Mouse (Mus musculus): ENCODE data around the gene Atg4a. TPM values are rescaled to one million over a fixed set of nuclear protein-coding genes. Genes with fewer than 3 reads are reported as not detected.

Atg4a gene
- total and polyA plus RNA-seq, 3 experiments = 15.7 to 55.7 (median 22.5) TPM

- dilution Hi-C loops (cut with MboI; ENCODE audit: extremely low pct_ligation_motif_present, extremely low pct_unique_long_range_greater_than_20kb, low sequenced_read_pairs) = no loop called here
Observed at GRCm38 (mm10) chrX:140936271-140936670, 20.4 kb upstream of the Atg4a start.

GRCm38 (mm10) chrX:140953618-140954017, 3.1 kb upstream of the Atg4a start:
- H3K27me3 ChIP-seq (replicated peaks) = no peaks in the 10 kb centered on the region
- dilution Hi-C loops (cut with MboI; ENCODE audit: extremely low pct_ligation_motif_present, extremely low pct_unique_long_range_greater_than_20kb, low sequenced_read_pairs) (no loop called here), in situ Hi-C loops (cut with MboI; ENCODE audit: low pct_ligation_motif_present, low pct_unique_long_range_greater_than_20kb, low sequenced_read_pairs) (no loop called here)
- no peaks in the 10 kb centered on the region for H3K9me3 ChIP-seq (replicated peaks; ENCODE audit: low read length)
- no peak overlapping the region for H3K27ac ChIP-seq (ENCODE audit: insufficient read depth, low read depth)
- H3K36me3 ChIP-seq (replicated peaks in 1 of 2; ENCODE audit: control insufficient read depth in 1 of 2, insufficient read depth in 1 of 2, low read length in 1 of 2) = peaks cover 18 to 31% of the 10 kb centered on the region in 2 experiments
- no peaks in the 10 kb centered on the region for H3K4me1 ChIP-seq (ENCODE audit: control insufficient read depth in 1 of 2, insufficient read depth in 2 of 2)
- DNase-seq (ENCODE audit: extremely low read depth) = no peak
- H3K9ac ChIP-seq (ENCODE audit: insufficient read depth, low read depth) = no peak overlapping the region
- H3K4me3 ChIP-seq (replicated peaks in 1 of 3; ENCODE audit: low read depth in 2 of 3, low read length in 2 of 3, poor library complexity in 1 of 3) = no peak overlapping the region
- H3K79me2 ChIP-seq (replicated peaks; ENCODE audit: control insufficient read depth, extremely low read depth, insufficient read depth, poor library complexity, severe bottlenecking) = peaks cover 10% of the 10 kb centered on the region
- H3K4me2 ChIP-seq (ENCODE audit: insufficient read depth, low read depth, poor library complexity, severe bottlenecking) = no peak overlapping the region
- no peak for TF ChIP-seq CHD1 (IDR thresholded peaks at IDR 0.05; ENCODE audit: low read depth, low read length)

More at GRCm38 (mm10) chrX:140936271-140936670, 20.4 kb upstream of the Atg4a start:
- no peak for DNase-seq (ENCODE audit: extremely low read depth)
- no peak overlapping the region for H3K4me2 ChIP-seq (ENCODE audit: insufficient read depth, low read depth, poor library complexity, severe bottlenecking)
- H3K4me1 ChIP-seq (ENCODE audit: control insufficient read depth in 1 of 2, insufficient read depth in 2 of 2) = no peaks in the 10 kb centered on the region
- TF ChIP-seq HCFC1 (IDR thresholded peaks at IDR 0.05; ENCODE audit: low read depth, low read length) (no peak), MAZ (IDR thresholded peaks at IDR 0.05; ENCODE audit: low read depth, low read length) (no peak), NELFE (IDR thresholded peaks at IDR 0.05; ENCODE audit: low read depth, low read length) (no peak)
- H3K27me3 ChIP-seq (replicated peaks) = no peaks in the 10 kb centered on the region
- in situ Hi-C loops (cut with MboI; ENCODE audit: low pct_ligation_motif_present, low pct_unique_long_range_greater_than_20kb, low sequenced_read_pairs) = no loop called here
- no peak overlapping the region for H3K27ac ChIP-seq (ENCODE audit: insufficient read depth, low read depth)
- H3K9ac ChIP-seq (ENCODE audit: insufficient read depth, low read depth) = no peak overlapping the region
- no peak overlapping the region for H3K4me3 ChIP-seq (replicated peaks in 1 of 3; ENCODE audit: low read depth in 2 of 3, low read length in 2 of 3, poor library complexity in 1 of 3)
- H3K79me2 ChIP-seq (replicated peaks; ENCODE audit: control insufficient read depth, extremely low read depth, insufficient read depth, poor library complexity, severe bottlenecking) = no peaks in the 10 kb centered on the region
- no peaks in the 10 kb centered on the region for H3K36me3 ChIP-seq (replicated peaks in 1 of 2; ENCODE audit: control insufficient read depth in 1 of 2, insufficient read depth in 1 of 2, low read length in 1 of 2)
- H3K9me3 ChIP-seq (replicated peaks; ENCODE audit: low read length) = no peaks in the 10 kb centered on the region

- TF ChIP-seq SIN3A (IDR thresholded peaks at IDR 0.05; ENCODE audit: low read length) (0 out of 2 replicates have a peak, but pooled peaks have one; percentile 4), JUND (conservative IDR thresholded peaks at IDR 0.05; ENCODE audit: low read depth, low read length) (no peak)
- Histone ChIP-seq H3K36me3 (replicated peaks in 1 of 2; ENCODE audit: control insufficient read depth in 1 of 2, insufficient read depth in 1 of 2, low read length in 1 of 2) (peaks cover 9 to 15% of the 10 kb centered on the region in 2 experiments), H3K27ac (ENCODE audit: insufficient read depth, low read depth) (no peak overlapping the region), H3K4me3 (replicated peaks in 1 of 3; ENCODE audit: low read depth in 2 of 3, low read length in 2 of 3, poor library complexity in 1 of 3) (peak overlapping the region; percentile 62 to 81 (median 73)), H3K9ac (ENCODE audit: insufficient read depth, low read depth) (peak overlapping the region; percentile 27), H3K4me1 (ENCODE audit: control insufficient read depth in 1 of 2, insufficient read depth in 2 of 2) (no peaks in the 10 kb centered on the region), H3K27me3 (replicated peaks) (no peaks in the 10 kb centered on the region), H3K9me3 (replicated peaks; ENCODE audit: low read length) (no peaks in the 10 kb centered on the region), H3K79me2 (replicated peaks; ENCODE audit: control insufficient read depth, extremely low read depth, insufficient read depth, poor library complexity, severe bottlenecking) (peaks cover 12% of the 10 kb centered on the region), H3K4me2 (ENCODE audit: insufficient read depth, low read depth, poor library complexity, severe bottlenecking) (no peak overlapping the region)
- in situ Hi-C loops (cut with MboI; ENCODE audit: low pct_ligation_motif_present, low pct_unique_long_range_greater_than_20kb, low sequenced_read_pairs) (no loop called here), dilution Hi-C loops (cut with MboI; ENCODE audit: extremely low pct_ligation_motif_present, extremely low pct_unique_long_range_greater_than_20kb, low sequenced_read_pairs) (no loop called here)
- peak; percentile 33 for DNase-seq (ENCODE audit: extremely low read depth)
Observed at GRCm38 (mm10) chrX:140956959-140957358, 252 bp downstream of the Atg4a start.

GRCm38 (mm10) chrX:140978943-140979342, 22.2 kb downstream of the Atg4a start:
- H3K79me2 ChIP-seq (replicated peaks; ENCODE audit: control insufficient read depth, extremely low read depth, insufficient read depth, poor library complexity, severe bottlenecking) = peaks cover 4% of the 10 kb centered on the region; the same call in 1 of the 2 replicates
- in situ Hi-C loops (cut with MboI; ENCODE audit: low pct_ligation_motif_present, low pct_unique_long_range_greater_than_20kb, low sequenced_read_pairs) = no loop called here

More at GRCm38 (mm10) chrX:140978943-140979342, 22.2 kb downstream of the Atg4a start:
- H3K4me1 ChIP-seq (ENCODE audit: control insufficient read depth in 1 of 2, insufficient read depth in 2 of 2) = peaks cover 11 to 47% of the 10 kb centered on the region in 2 experiments
- no peak overlapping the region; the same call in 1 of the 2 replicates for H3K4me2 ChIP-seq (ENCODE audit: insufficient read depth, low read depth, poor library complexity, severe bottlenecking)
- dilution Hi-C loops (cut with MboI; ENCODE audit: extremely low pct_ligation_motif_present, extremely low pct_unique_long_range_greater_than_20kb, low sequenced_read_pairs) = no loop called here
- no peaks in the 10 kb centered on the region for H3K27me3 ChIP-seq (replicated peaks)
- H3K9me3 ChIP-seq (replicated peaks; ENCODE audit: low read length) = no peaks in the 10 kb centered on the region
- no peak overlapping the region for H3K9ac ChIP-seq (ENCODE audit: insufficient read depth, low read depth)
- no peaks in the 10 kb centered on the region for H3K36me3 ChIP-seq (replicated peaks in 1 of 2; ENCODE audit: control insufficient read depth in 1 of 2, insufficient read depth in 1 of 2, low read length in 1 of 2)
- TF ChIP-seq IRF4 (IDR thresholded peaks at IDR 0.05; ENCODE audit: low read depth, low read length) = peak; percentile 52; the same call in 1 of the 2 replicates
- TF ChIP-seq MAFK (IDR thresholded peaks at IDR 0.05; ENCODE audit: insufficient replicate concordance, low read length) = no peak
- no peak for TF ChIP-seq MYC (IDR thresholded peaks at IDR 0.05; ENCODE audit: low read depth, low read length)
- TF ChIP-seq JUND (conservative IDR thresholded peaks at IDR 0.05; ENCODE audit: low read depth, low read length) = 0 out of 2 replicates have a peak, but pooled peaks have one; percentile 25
- TF ChIP-seq E2F4 (IDR thresholded peaks at IDR 0.05; ENCODE audit: insufficient replicate concordance, low read depth, low read length) = no peak
- TF ChIP-seq TCF12 (IDR thresholded peaks at IDR 0.05; ENCODE audit: low read depth, low read length) = no peak
- no peak for TF ChIP-seq ZNF384 (IDR thresholded peaks at IDR 0.05; ENCODE audit: low read depth, low read length)
- TF ChIP-seq JUN (IDR thresholded peaks at IDR 0.05; ENCODE audit: insufficient read depth, low read depth, low read length) = no peak
- no peak overlapping the region for H3K4me3 ChIP-seq (replicated peaks in 1 of 3; ENCODE audit: low read depth in 2 of 3, low read length in 2 of 3, poor library complexity in 1 of 3)
- peak; percentile 10 for DNase-seq (ENCODE audit: extremely low read depth)
- no peak overlapping the region for H3K27ac ChIP-seq (ENCODE audit: insufficient read depth, low read depth)

All from CH12.LX (cell line).